Mouse (Mus musculus) splenic B cell, adult 2 months (primary cell): ENCODE data around the gene Zfp143.
"Not testable (repeated sequence)": the region's sequence is repeated elsewhere in the genome, so short reads cannot be mapped to it uniquely, and the experiment has no call there.

Experiments
- DNase-seq: peaks from one replicate; pipeline ENCODE4 v3.0.0-alpha.2; 2011; ENCODE audit warnings: low read depth, low spot score
- H3K27me3 ChIP-seq: 2 replicates; pipeline ENCODE4 v1.6.1; 2012; ENCODE audit warnings: mild to moderate bottlenecking, low read length, moderate library complexity, mixed read lengths; ENCODE audit not compliant: control insufficient read depth, poor library complexity, insufficient read depth, severe bottlenecking
- H3K36me3 ChIP-seq: 2 replicates; pipeline ENCODE4 v1.6.1; 2012; ENCODE audit warnings: mild to moderate bottlenecking, low read length, moderate library complexity, mixed read lengths; ENCODE audit not compliant: control insufficient read depth, poor library complexity, insufficient read depth, severe bottlenecking

Zfp143 gene

DNA sequence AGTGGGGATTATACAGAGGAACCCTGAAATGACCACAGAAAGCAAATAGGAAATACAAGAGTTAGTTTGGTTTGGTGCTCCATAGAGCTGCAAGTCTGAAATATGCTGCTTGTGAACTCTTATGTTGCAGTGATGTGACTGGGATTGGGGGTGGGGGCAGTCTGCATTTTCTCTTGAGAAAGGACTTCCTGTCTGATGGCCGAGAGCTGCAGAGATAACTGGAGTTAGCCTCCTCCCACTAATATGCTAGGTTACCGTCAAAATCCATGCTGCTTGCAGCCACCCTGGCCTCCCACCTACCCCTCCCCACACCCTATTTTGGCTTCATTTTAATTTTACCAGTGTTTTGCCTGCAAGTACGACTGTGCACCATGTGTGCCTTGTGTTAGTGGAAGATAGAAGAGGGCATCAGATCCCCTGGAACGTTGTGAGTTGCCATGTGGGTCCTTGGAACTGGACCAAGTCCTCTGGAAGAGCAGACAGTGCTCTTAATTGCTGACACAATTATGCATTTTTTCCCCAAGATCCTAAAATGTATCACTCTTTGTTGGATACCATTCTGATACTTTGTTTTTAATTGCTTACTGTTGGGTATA is 49.1 kb downstream of the Zfp143 start:
- Histone ChIP-seq H3K36me3 (no peaks in the 10 kb centered on the region), H3K27me3 (no peaks in the 10 kb centered on the region)
- no peak for DNase-seq

DNA sequence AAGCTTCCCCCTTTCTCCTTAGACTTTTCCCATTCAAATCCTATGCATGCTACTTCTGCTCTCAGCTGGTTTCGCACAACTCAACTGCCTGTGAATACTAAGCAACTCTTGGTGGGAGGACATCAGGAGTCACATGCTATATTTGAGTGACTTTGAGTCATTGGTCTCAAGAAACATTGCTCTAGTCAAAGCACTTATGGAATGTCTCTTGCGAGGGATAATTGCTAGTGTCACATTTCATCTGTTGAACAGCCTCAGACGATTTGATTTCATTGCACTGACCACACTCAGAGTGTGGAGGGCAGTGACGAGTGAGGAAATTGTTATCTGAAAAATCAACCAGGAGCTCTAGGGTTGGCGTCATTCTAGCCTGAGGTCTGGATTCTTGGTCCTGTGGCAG is 53.7 kb downstream of the Zfp143 start:
- no peaks in the 10 kb centered on the region for H3K36me3 ChIP-seq
- DNase-seq, result no peak
- H3K27me3 ChIP-seq, result no peaks in the 10 kb centered on the region

- no peak for DNase-seq
- Histone ChIP-seq H3K36me3 (no peaks in the 10 kb centered on the region), H3K27me3 (no peaks in the 10 kb centered on the region)
Observed at GRCm38 (mm10) chr7:110116731-110117291, 55.8 kb downstream of the Zfp143 start.

DNA sequence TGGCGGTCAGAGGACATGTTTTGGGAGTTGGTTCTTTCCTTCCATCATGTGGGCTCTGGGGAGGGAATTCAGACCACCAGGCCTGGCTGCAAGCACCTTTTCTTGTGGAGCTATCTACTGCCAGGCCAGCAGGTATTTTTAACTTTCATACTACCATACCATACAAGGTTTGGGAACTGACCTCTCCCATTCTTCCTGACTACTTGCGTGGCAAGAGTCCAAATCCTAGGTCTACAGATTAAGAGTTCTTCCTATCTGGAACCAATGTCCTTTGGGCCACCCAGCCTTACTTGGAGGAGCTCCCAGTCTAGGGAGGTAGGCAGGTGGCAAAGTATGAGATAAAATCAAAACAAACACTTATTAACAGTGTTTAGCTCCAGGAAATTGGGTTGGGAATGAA is 57.4 kb downstream of the Zfp143 start:
- no peaks in the 10 kb centered on the region for H3K27me3 ChIP-seq
- no peak for DNase-seq
- H3K36me3 ChIP-seq, result no peaks in the 10 kb centered on the region

GRCm38 (mm10) chr7:110120157-110120784 is 59.3 kb downstream of the Zfp143 start:
- no peak for DNase-seq
- no peaks in the 10 kb centered on the region for H3K36me3 ChIP-seq

DNA sequence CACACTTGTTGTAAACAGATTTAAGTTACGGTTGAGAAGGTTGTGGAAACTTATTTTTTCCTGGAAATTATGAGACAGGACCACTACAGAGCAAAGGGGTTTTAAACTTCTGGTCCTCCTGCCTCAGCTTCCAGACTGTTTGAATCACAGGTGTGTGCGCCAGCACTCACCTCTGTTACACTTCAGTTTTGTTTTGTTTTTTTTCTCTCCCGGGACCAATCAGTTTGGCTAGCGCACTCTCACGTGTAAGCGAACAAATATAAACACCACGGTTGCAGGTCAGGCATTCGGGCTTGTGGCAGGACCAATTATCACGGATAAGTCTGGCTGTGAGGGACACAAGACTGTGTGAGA is 60.1 kb downstream of the Zfp143 start:
- DNase-seq, result no peak
- Histone ChIP-seq H3K36me3 (no peaks in the 10 kb centered on the region), H3K27me3 (no peaks in the 10 kb centered on the region)

More at GRCm38 (mm10) chr7:110120157-110120784, 59.3 kb downstream of the Zfp143 start:
- no peaks in the 10 kb centered on the region for H3K27me3 ChIP-seq

GRCm38 (mm10) chr7:110121516-110122288 is 60.7 kb downstream of the Zfp143 start, which contains the start of gene Wee1:
Gene Wee1, plus strand, starts transcription at chr7:110122046.
- peak; percentile 98 for DNase-seq
- no peaks in the 10 kb centered on the region for H3K36me3 ChIP-seq
- no peaks in the 10 kb centered on the region for H3K27me3 ChIP-seq

DNA sequence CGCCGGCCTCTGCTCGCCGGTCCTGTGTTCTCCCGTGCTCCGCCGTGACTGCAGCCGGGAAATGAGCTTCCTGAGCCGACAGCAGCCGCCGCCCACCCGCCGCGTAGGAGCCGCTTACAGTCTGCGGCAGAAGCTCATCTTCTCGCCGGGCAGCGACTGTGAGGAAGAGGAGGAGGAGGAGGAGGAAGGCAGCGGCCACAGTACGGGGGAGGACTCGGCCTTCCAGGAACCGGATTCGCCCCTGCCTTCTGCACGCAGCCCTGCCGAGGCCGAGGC is 61.2 kb downstream of the Zfp143 start:
- no peak for DNase-seq
- H3K36me3 ChIP-seq, result no peaks in the 10 kb centered on the region

GRCm38 (mm10) chr7:110122565-110123422 is 61.8 kb downstream of the Zfp143 start:
- Histone ChIP-seq H3K36me3 (no peaks in the 10 kb centered on the region), H3K27me3 (no peaks in the 10 kb centered on the region)
- peak; percentile 70 for DNase-seq

More for the DNA sequence above, 61.2 kb downstream of the Zfp143 start:
- H3K27me3 ChIP-seq, result no peaks in the 10 kb centered on the region

- H3K27me3 ChIP-seq, result no peaks in the 10 kb centered on the region
- DNase-seq, result peak; percentile 42
- H3K36me3 ChIP-seq, result no peaks in the 10 kb centered on the region
Observed at GRCm38 (mm10) chr7:110123844-110124555, 63.0 kb downstream of the Zfp143 start.

DNA sequence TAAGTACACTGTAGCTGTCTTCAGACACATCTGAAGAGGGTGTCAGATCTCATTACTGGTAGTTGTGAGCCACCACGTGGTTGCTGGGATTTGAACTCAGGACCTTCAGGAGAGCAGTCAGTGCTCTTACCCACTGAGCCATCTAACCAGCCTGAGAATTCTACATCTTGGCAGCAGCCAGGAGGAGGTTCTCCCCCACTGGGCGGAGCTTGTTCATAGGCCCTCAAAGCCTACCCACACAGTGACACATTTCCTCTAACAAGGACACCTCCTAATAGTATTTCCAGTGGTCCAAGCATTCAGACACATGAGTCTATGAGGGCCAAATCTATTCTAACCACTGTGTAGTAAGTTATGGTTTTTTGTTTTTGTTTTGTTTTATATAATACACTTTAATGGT is 67.5 kb downstream of the Zfp143 start:
- no peak for DNase-seq
- Histone ChIP-seq H3K36me3 (no peaks in the 10 kb centered on the region), H3K27me3 (no peaks in the 10 kb centered on the region)

DNA sequence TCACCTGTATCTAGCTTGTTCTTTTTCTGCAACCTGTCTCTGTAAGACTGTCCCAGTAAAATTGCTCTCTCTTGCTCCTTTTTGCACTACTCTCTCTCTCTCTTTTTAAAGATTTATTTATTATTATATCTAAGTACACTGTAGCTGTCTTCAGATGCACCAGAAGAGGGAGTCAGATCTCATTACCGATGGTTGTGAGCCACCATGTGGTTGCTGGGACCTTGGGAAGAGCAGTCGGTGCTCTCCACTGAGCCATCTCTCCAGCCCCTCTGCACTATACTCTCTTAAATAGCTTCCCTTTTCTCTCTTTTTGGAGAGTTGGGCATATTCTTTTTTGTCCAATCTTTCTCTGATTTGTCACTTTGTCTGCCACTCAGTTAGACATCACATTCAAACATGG is 71.3 kb downstream of the Zfp143 start:
- DNase-seq, H3K36me3 ChIP-seq: not testable (repeated sequence)

GRCm38 (mm10) chr7:110133988-110134387 is 73.0 kb downstream of the Zfp143 start:
- no peak for DNase-seq
- Histone ChIP-seq H3K27me3 (no peaks in the 10 kb centered on the region), H3K36me3 (0 out of 2 replicates have a peak, but pooled peaks cover 3% of the 10 kb centered on the region)

More for the DNA sequence above, 71.3 kb downstream of the Zfp143 start:
- H3K27me3 ChIP-seq, result not testable (repeated sequence)

DNA sequence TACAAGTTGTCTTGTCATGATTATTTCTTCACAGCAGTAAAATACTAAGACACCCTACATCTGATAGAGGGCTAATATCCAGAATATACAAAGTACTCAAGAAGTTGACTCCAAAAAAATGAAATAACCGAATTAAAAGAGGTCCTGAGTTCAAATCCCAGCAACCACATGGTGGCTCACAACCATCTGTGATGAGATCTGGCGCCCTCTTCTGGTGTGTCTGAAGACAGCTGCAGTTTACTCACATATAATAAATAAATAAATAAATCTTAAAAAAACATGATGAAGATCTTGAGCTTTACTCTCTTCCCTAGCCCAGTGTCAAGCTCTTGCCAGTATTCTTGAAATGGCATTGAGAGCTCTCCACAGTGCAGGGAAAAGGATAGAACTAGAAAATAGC is 77.5 kb downstream of the Zfp143 start:
- 0 out of 2 replicates have a peak, but pooled peaks cover 5% of the 10 kb centered on the region for H3K36me3 ChIP-seq

More for the DNA sequence above, 77.5 kb downstream of the Zfp143 start:
- DNase-seq, result no peak
- H3K27me3 ChIP-seq, result no peaks in the 10 kb centered on the region
